Mouse (Mus musculus): ENCODE data around the gene Trim7.

- TF ChIP-seq POLR2A (IDR thresholded peaks at IDR 0.05; ENCODE audit: insufficient read depth, low read depth, low read length) = no peak
- TF ChIP-seq CTCF (IDR thresholded peaks at IDR 0.05) = no peak
- no peak for TF ChIP-seq EP300 (IDR thresholded peaks at IDR 0.05; ENCODE audit: insufficient read depth, low read depth, low read length)
Measured at GRCm38 (mm10) chr11:48777303-48777702, 48.6 kb upstream of the Trim7 start.

Measured in heart, adult 2 months (tissue).